Mouse (Mus musculus) forebrain, embryonic 11.5 days (tissue): ENCODE results near the gene Itpr3. TPM values are rescaled to one million over a fixed set of nuclear protein-coding genes. Genes with fewer than 3 reads are reported as not detected.

Experiments used
- ATAC-seq: fragments of 200-750 bp; cut with Nextera tagmentation; replicated peaks from 2 replicates; pipeline ENCODE4 v1.8.0; 2017; ENCODE audit warnings: moderate TSS enrichment; ENCODE audit not compliant: low FRiP score
- DNase-seq: peaks from one replicate; pipeline ENCODE4 v3.0.0-alpha.2; 2017; ENCODE audit warnings: low spot score
- H3K27ac ChIP-seq: fragments of 300-500 bp; sonication (generic); 2 replicates; pipeline ENCODE4 v1.5.1; 2014; ENCODE audit warnings: low read depth, low read length
- H3K27me3 ChIP-seq: fragments of 300-500 bp; sonication (generic); 2 replicates; pipeline ENCODE4 v1.6.1; 2014; ENCODE audit warnings: mild to moderate bottlenecking, low read length, mixed read lengths; ENCODE audit not compliant: control insufficient read depth, insufficient read depth
- H3K36me3 ChIP-seq: fragments of 300-500 bp; sonication (generic); 2 replicates; pipeline ENCODE4 v1.6.1; 2014; ENCODE audit warnings: mild to moderate bottlenecking, low read length, moderate library complexity, mixed read lengths; ENCODE audit not compliant: control insufficient read depth, insufficient read depth
- H3K4me1 ChIP-seq: fragments of 300-500 bp; sonication (generic); replicated peaks from 2 replicates; pipeline ENCODE4 v1.6.1; 2014; ENCODE audit warnings: low read length, mixed read lengths; ENCODE audit not compliant: control insufficient read depth, insufficient read depth
- H3K4me2 ChIP-seq: fragments of 300-500 bp; sonication (generic); 2 replicates; pipeline ENCODE4 v1.6.1; 2014; ENCODE audit warnings: low read depth, mild to moderate bottlenecking, low read length, moderate library complexity, mixed read lengths; ENCODE audit not compliant: severe bottlenecking
- H3K4me3 ChIP-seq: fragments of 300-500 bp; sonication (generic); 2 replicates; pipeline ENCODE4 v1.5.1; 2014; ENCODE audit warnings: low read depth, low read length
- H3K9ac ChIP-seq: fragments of 300-500 bp; sonication (generic); 2 replicates; pipeline ENCODE4 v1.6.1; 2014; ENCODE audit warnings: low read length
- H3K9me3 ChIP-seq: fragments of 300-500 bp; sonication (generic); 2 replicates; pipeline ENCODE4 v1.6.1; 2016; ENCODE audit warnings: low read length, mixed read lengths; ENCODE audit not compliant: control insufficient read depth
- WGBS: fragments of 180-500 bp; shearing (Covaris S2); extraction: QIAGEN DNeasy Blood & Tissue Kit; methylation state at CpG from one replicate; pipeline ENCODE4 v1.1.7; 2014; 5-methylcytosine and 5-hydroxymethylcytosine counted together
- polyA plus RNA-seq: library from polyadenylated mRNA; unstranded; fragments of >200 nt; fragmentation: Nextera tagmentation; extraction: Ambion mirVana; gene quantifications from 2 replicates; pipeline ENCODE4 v1.2.1, GENCODE M21; 2014

Gene Itpr3
- polyA plus RNA-seq, 1 experiment from 2014 or later: 2.2 TPM

DNA sequence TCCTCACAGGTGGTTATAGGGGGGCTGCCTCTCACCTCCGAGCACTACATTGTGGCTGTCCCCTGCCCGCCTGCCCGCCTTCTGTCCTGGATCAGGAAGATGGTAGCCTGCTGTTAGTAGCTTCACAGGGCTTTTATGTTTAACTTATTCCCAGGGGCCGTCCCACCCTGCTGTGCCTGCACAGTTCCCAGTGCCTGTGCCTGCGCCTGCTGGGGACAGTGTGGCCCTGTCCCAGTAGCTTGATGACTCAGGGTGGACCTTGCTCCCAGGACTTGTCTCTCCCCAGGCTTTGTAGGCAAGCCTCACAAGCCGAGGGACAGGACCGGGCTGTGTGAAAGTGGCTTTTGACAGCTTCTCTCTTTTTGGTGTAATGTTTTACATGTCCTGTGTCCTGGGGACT lies 64.7 kb downstream of the Itpr3 start:
- Histone ChIP-seq H3K4me2 (no peak overlapping the region), H3K9ac (no peak overlapping the region), H3K27ac (no peak overlapping the region), H3K27me3 (no peaks in the 10 kb centered on the region), H3K4me3 (no peak overlapping the region), H3K9me3 (no peaks in the 10 kb centered on the region), H3K36me3 (no peaks in the 10 kb centered on the region; the same call in 1 of the 2 replicates), H3K4me1 (peaks cover 7% of the 10 kb centered on the region; the same call in 1 of the 2 replicates)
- 59% methylated on average over 7 of the region's 7 CpGs for WGBS
- ATAC-seq: no peak
- DNase-seq: no peak

- no peak overlapping the region for H3K27ac ChIP-seq
- 92% methylated on average over 11 of the region's 11 CpGs for WGBS
- no peak for ATAC-seq
- H3K4me1 ChIP-seq: peaks cover 7% of the 10 kb centered on the region; the same call in 1 of the 2 replicates
- no peak overlapping the region for H3K9ac ChIP-seq
- H3K9me3 ChIP-seq: no peaks in the 10 kb centered on the region
- no peak for DNase-seq
- no peak overlapping the region for H3K4me3 ChIP-seq
- no peaks in the 10 kb centered on the region for H3K27me3 ChIP-seq
- H3K4me2 ChIP-seq: no peak overlapping the region
- H3K36me3 ChIP-seq: no peaks in the 10 kb centered on the region; the same call in 1 of the 2 replicates
These were observed 65.6 kb downstream of the Itpr3 start for GRCm38 (mm10) chr17:27122701-27123100.

DNA sequence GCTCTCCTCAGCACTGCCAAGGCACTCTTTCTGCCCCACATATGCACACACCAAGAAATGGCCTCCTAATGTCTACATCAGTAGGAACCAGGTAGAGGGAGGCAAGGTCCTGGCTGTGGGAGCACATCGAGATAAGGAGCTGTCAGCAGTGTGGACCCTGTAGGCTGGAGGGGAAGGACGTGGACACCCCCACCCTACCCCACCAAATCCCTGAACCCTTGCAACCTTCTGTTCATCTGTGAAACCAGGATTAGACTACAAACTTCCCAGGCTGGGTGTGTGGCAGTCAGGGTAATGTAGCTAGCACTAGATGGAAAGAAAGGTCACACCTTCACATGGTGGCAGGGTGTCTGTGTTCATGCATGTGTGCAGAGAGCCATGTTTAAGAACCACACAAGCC lies 66.0 kb downstream of the Itpr3 start:
- Histone ChIP-seq H3K27me3 (no peaks in the 10 kb centered on the region), H3K4me1 (peaks cover 7% of the 10 kb centered on the region; the same call in 1 of the 2 replicates), H3K9ac (no peak overlapping the region), H3K36me3 (no peaks in the 10 kb centered on the region; the same call in 1 of the 2 replicates), H3K4me2 (no peak overlapping the region), H3K9me3 (no peaks in the 10 kb centered on the region), H3K27ac (no peak overlapping the region), H3K4me3 (no peak overlapping the region)
- ATAC-seq: no peak
- no peak for DNase-seq
- 91% methylated on average over 2 of the region's 2 CpGs for WGBS

GRCm38 (mm10) chr17:27123813-27124375 lies 66.8 kb downstream of the Itpr3 start:
- 82% methylated on average over 7 of the region's 7 CpGs for WGBS
- no peak for DNase-seq
- ATAC-seq: no peak
- Histone ChIP-seq H3K9ac (no peak overlapping the region), H3K27me3 (no peaks in the 10 kb centered on the region), H3K9me3 (no peaks in the 10 kb centered on the region), H3K36me3 (no peaks in the 10 kb centered on the region; the same call in 1 of the 2 replicates), H3K4me2 (no peak overlapping the region), H3K4me3 (no peak overlapping the region), H3K27ac (no peak overlapping the region), H3K4me1 (peaks cover 7% of the 10 kb centered on the region; the same call in 1 of the 2 replicates)

- no peaks in the 10 kb centered on the region; the same call in 1 of the 2 replicates for H3K36me3 ChIP-seq
- WGBS: 33% methylated on average over 12 of the region's 12 CpGs
- H3K9ac ChIP-seq: no peak overlapping the region
- no peaks in the 10 kb centered on the region for H3K27me3 ChIP-seq
- H3K27ac ChIP-seq: no peak overlapping the region
- peak; percentile 61; the same call in 1 of the 2 replicates for ATAC-seq
- H3K4me2 ChIP-seq: no peak overlapping the region
- H3K4me3 ChIP-seq: no peak overlapping the region
- DNase-seq: peak; percentile 87
- no peaks in the 10 kb centered on the region for H3K9me3 ChIP-seq
- peaks cover 5% of the 10 kb centered on the region for H3K4me1 ChIP-seq
These were observed 68.1 kb downstream of the Itpr3 start for GRCm38 (mm10) chr17:27125185-27125584.

DNA sequence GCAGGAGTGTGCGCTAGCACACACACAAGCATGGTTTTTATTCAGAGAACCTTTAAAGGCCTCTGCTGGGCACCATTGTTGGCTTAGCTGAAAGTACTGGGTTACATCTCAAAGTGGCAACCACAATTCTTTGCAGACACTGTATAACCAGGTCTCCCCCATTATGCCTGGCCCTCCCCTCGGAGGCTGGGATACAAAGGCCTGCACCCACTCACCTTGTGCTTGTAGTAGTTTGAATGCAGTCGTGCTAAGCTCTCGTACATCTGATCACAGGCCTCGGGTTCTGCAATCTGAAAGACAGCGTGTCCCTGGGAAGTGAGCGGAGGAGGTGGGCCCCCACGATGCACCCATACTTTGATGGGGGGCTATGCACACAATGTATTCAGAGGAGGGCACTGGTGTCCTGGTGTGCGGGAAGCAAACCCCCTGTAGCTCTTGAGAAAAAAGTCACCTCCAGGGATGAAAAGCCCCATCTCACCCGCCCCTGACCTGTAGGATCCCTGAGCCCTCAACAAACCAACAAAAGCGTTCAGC lies 68.6 kb downstream of the Itpr3 start:
- Histone ChIP-seq H3K36me3 (no peaks in the 10 kb centered on the region; the same call in 1 of the 2 replicates), H3K4me2 (no peak overlapping the region), H3K4me1 (peaks cover 8% of the 10 kb centered on the region), H3K9me3 (no peaks in the 10 kb centered on the region), H3K9ac (no peak overlapping the region; the same call in 1 of the 2 replicates), H3K27ac (no peak overlapping the region), H3K4me3 (no peak overlapping the region), H3K27me3 (no peaks in the 10 kb centered on the region)
- WGBS: 82% methylated on average over 11 of the region's 11 CpGs
- ATAC-seq (no peak), DNase-seq (no peak)

DNA sequence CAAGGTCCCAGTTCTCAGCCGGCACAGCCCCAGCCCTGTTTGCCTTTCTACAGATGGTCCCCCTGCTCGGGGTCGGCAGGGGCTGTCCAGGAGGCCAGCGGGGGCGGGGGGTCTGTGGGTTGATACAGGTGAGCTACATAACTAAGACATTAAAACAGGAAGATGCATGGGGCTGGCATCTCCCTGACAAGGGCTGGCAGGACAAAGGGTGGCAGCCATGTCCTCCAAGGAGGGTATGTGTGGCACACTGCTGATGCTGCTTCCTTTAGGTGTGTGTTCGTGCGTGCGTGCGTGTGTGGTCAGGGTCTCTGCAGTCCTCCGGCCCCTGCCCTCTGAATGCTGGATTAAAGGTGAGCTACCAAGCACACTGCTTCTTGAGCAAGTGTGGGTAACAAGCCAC lies 69.9 kb downstream of the Itpr3 start:
- 84% methylated on average over 10 of the region's 10 CpGs for WGBS
- H3K36me3 ChIP-seq: no peaks in the 10 kb centered on the region; the same call in 1 of the 2 replicates
- H3K27me3 ChIP-seq: no peaks in the 10 kb centered on the region
- H3K9me3 ChIP-seq: no peaks in the 10 kb centered on the region
- no peak overlapping the region for H3K4me3 ChIP-seq
- H3K4me2 ChIP-seq: no peak overlapping the region
- no peak overlapping the region for H3K27ac ChIP-seq
- ATAC-seq (no peak), DNase-seq (no peak)
- peaks cover 6% of the 10 kb centered on the region for H3K4me1 ChIP-seq
- no peak overlapping the region for H3K9ac ChIP-seq

DNA sequence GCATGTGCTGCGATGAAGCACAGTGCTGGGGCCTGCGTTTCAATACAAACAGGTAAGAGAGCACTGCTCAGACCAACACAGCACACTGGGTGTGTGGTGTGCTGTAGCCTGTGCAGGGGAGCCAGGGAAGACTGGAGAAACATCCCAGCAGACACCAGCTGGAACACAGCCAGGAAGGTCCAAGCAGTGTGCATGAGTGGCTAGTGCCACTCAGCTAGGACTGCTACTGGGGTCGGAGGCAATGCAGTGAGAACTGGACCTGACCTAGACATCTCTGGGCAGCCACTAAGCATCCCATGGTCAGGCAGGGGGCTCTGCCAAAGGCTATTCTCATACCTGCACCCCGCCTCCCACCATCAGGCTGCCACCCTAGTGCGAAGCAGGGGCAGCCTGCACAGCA lies 71.1 kb downstream of the Itpr3 start:
- H3K27ac ChIP-seq: no peak overlapping the region
- WGBS: 91% methylated on average over 5 of the region's 5 CpGs
- H3K4me1 ChIP-seq: peaks cover 8% of the 10 kb centered on the region
- H3K4me2 ChIP-seq: no peak overlapping the region
- H3K9ac ChIP-seq: no peak overlapping the region
- H3K36me3 ChIP-seq: no peaks in the 10 kb centered on the region
- no peaks in the 10 kb centered on the region for H3K27me3 ChIP-seq
- H3K4me3 ChIP-seq: no peak overlapping the region
- H3K9me3 ChIP-seq: no peaks in the 10 kb centered on the region
- DNase-seq (no peak), ATAC-seq (no peak)

DNA sequence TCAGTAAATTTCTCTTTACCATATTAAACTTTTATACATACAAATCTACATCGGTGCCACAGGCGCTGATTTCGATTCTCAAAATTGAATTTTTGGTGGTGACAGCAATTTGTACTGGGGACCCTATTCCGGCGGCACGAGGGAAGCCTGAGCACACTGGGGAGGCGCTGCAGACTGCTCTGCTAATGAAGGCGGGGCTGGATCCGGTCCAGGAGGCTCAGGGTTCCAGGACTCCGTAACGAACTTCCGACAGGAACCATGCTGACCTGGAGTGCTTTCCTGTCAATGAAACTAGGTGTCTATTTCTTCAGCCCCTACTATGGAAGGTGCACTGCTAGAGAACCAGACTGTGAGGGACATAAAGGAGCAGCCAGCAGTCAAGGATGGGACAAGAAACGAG lies 72.2 kb downstream of the Itpr3 start:
- Histone ChIP-seq H3K9me3 (no peaks in the 10 kb centered on the region), H3K9ac (no peak overlapping the region; the same call in 1 of the 2 replicates), H3K4me3 (no peak overlapping the region), H3K36me3 (no peaks in the 10 kb centered on the region), H3K27me3 (no peaks in the 10 kb centered on the region), H3K27ac (no peak overlapping the region), H3K4me1 (peaks cover 12% of the 10 kb centered on the region), H3K4me2 (no peak overlapping the region)
- no peak for DNase-seq
- no peak for ATAC-seq
- WGBS: 86% methylated on average over 13 of the region's 13 CpGs
